Mouse (Mus musculus) liver, adult 2 months (tissue): ENCODE measurements around the gene Bub1b.

Experiments
- CTCF ChIP-seq: fragments of 200-500 bp; IDR thresholded peaks from 2 replicates; pipeline ENCODE4 v1.5.1; 2011; ENCODE audit warnings: low read depth, low read length, control low read depth
- POLR2A ChIP-seq: fragments of 200-500 bp; IDR thresholded peaks from 2 replicates; pipeline ENCODE4 v1.6.1; 2011; ENCODE audit warnings: low read length, control low read depth; ENCODE audit not compliant: insufficient read depth; ENCODE audit errors: extremely low read depth

GRCm38 (mm10) chr2:118671728-118672127, 73.7 kb downstream of the Bub1b start:
- TF ChIP-seq POLR2A: no peak
- TF ChIP-seq CTCF: no peak
